Mouse (Mus musculus): Measurements from ENCODE around the gene Nr1h2.

The Nr1h2 gene

DNA sequence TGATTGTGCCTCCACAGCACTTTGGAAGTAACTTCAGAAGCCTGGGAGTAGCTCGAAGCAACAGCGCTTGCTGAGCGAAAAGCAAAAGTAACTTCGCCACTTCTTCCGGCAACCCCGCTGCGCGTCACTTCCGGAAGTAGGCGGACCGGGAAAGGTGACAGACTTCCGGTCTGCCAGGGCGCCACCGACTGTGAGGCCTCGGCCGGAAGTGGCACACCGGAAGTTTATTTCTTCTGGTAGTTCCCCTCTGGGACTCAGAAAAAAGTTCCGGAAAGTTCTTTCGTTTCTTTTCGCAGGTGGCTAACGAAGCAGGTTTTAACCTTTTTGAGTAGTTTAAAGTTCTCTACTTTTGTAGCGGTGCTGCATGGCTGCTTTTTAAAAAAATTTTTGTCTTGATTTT is at the start of gene Nr1h2:
Gene Nr1h2, minus strand, starts transcription at position 126 of the 400 bp plus-strand sequence.
- DNase-seq (ENCODE audit: low read depth in 2 of 2, low spot score in 2 of 2) = peak; percentile 95 to 96

DNA sequence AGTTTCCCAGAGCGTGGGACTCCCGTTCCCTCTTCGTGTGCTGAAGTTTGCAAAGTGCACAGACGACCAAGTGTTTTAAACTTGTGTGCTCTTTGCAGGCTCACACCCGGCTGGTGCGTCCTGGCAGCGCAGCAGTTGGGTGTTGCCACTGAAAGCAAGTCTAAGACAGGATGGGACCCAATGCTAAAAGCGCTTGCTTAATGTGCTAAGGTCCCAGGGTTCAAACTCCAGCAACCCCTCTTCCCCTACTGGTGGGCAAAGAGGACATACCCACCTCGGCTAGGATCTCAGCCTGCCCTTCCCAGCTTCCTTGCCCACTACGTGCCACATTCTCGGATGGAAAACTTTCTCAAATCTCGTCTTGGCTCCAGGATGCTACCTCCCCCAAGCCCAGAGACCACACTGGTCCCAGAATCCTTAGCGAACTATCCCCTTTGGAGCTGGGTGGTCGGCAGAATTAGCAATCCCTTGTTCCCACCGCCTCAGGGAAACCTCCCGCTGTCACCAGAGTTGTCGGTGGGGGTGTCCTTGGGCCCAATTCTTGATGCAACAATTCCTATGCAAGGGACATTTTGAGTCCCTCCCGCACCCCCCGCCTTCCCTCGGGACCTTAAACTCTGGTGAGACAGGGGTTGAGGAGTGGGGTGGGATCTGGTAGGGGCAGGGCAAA is 49.6 kb upstream of the Nr1h2 start:
- DNase-seq (ENCODE audit: low read depth in 2 of 2, low spot score in 2 of 2) = no peak

DNA sequence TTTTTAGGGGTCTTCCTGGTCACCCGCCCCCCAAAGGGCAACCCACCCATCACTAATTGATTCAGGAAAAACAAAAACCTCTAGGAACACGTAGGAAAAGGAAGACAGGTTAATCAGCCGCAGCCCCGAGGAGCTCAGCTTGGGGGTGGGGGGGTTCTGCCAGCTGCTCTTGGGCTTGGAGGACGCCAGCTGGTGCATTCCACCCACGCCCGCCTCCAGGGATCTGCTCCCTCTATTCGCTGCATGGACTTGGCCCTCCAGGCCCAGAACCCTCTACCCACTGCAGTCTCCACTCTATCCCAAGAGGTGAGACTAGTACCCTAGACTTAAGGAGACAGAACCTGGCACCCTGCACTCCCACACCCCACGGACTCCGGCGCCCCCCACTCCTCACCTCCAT is 48.7 kb upstream of the Nr1h2 start:
- no peak for DNase-seq (ENCODE audit: low read depth in 2 of 2, low spot score in 2 of 2)

DNA sequence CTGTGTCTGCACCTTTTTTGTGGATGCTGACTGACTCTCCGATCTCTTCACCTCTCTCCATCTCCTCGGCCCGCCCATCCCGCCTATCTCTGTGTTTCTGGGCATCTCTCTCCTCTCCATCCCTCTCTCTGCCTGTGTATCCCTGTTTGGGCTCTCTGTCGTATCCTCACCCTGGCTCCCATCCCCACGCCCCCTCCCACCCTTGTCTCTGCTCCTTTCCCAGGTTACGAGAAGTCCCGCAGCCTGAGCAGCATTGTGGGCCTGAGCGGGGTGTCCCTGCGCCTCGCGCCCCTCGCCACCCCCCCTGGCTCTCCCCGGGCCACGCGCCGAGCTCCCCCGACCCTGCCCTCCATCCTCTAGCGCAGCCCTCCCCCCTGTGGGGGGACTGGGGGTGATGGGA is 47.9 kb upstream of the Nr1h2 start:
- DNase-seq (ENCODE audit: low read depth in 2 of 2, low spot score in 2 of 2) = no peak

DNA sequence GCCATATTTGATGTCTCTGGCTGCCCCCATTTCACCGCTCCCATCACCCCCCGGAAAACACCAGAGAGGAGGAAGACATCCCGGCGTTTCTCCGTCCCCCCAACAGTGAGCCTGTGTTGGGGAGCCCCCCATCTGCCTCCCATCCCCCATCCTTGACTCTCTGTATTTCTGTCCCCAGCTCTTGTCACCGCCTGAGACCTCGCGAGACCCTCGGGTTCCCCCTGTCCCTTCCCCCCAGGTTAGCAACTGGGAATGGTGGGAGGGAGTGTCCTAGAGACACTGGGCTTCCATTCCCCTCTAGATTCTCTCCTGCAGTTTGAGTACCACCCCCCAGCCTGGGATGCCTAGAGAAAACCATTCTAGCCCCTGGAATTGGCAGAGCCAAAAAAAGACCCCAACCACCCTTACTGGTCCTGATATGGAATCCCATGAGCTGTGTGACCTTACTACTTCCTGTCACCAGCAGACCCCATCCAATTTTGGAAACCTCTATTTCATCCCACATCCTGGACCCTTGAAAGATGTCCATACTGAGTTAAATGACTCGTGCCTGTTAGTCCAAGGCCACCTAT is 47.0 kb upstream of the Nr1h2 start:
- DNase-seq (ENCODE audit: low read depth in 2 of 2, low spot score in 2 of 2) = no peak

DNA sequence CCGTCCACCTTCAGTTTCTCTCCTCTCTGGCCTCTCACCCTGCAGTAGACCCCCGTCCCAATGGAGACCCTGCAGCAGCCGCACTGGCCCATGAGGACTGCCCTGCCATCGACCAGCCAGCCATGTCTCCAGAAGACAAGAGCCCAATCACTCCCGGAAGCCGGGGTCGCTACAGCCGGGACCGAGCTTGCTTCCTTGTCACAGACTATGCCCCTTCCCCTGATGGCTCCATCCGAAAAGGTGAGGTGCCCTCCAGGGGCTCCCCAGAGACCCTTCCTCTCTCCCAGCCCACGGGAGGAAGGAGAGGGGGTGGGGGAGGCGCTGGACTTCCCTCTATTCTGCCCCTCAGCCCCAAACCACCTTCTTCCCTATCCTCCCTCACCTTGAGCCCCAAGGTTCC is 44.6 kb upstream of the Nr1h2 start:
- no peak for DNase-seq (ENCODE audit: low read depth in 2 of 2, low spot score in 2 of 2)

DNA sequence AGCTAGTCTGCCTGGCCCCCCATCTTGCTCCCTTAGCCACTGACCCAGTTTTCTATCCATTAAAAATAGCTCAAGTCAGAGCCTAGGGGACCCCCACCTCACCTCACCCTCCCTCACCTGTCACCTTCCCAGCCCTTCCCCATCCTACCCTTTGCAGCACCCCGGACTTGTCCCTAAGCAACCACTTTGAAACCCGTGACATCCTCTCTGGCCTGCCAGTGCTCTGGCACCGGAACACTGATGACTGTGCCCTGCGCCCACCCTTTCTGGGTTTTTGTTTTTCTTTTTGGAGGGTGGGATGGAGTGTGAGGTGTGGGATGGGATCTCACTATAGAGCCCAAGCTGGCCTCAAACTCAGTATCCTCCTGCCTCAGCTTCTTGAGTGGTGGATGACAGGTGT is 43.9 kb upstream of the Nr1h2 start:
- no peak for DNase-seq (ENCODE audit: low read depth in 2 of 2, low spot score in 2 of 2)

DNA sequence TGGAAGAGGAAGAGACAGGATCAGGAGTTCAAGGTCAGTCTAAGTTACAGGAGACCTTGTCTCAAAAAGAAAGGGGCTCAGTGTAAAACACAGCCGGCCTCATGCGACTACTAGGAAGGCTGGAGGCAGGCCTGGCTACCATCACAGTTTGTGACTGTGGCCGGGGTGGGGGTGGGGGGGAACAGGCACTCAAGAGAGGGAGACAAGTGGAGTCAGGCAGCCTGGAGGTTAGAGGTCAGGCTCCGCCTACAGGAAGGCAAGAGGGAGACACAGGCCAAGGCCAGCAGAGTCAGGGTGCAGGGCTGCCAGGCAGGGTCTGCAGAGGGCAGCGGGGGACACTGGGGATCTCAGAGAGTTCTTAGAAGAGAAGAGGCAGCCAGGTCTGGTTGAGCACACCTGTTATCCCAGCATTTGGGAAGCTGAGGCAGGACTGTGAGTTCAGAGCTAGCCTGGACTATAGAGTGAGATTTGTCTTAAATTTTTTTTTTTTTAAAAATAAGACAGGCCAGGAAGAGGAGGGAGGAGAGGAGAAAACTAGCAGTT is 43.3 kb upstream of the Nr1h2 start:
- DNase-seq (ENCODE audit: low read depth in 2 of 2, low spot score in 2 of 2) = no peak

DNA sequence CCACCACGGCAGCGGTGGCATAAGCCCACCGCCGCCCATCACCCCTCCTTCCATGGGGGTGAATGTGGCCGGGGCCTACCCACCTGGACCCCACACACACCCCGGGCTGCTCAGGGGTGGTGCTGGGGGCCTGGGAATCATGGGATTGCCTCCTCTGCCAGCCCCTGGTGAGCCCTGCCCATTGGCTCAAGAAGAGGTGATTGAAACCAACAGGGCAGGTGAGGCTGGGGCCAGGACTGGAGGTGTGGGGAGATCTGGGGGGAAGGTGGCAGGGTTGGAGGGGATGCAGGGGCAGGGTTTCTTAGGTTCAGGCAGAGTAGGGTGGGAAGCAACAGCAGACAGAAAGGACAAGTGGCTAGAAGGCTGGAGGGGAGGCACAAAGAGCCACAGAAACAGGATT is 42.3 kb upstream of the Nr1h2 start:
- DNase-seq (ENCODE audit: low read depth in 2 of 2, low spot score in 2 of 2) = no peak

DNA sequence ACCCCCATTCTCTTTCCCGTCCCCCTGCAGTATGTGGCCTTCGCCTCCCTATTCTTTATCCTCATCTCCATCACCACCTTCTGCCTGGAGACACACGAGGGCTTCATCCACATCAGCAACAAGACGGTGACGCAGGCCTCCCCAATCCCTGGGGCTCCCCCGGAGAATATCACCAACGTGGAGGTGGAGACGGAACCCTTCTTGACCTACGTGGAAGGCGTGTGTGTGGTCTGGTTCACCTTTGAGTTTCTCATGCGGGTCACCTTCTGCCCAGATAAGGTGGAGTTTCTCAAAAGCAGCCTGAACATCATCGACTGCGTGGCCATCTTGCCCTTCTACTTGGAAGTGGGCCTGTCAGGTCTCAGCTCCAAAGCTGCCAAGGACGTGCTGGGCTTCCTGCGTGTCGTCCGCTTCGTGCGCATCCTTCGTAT is 41.4 kb upstream of the Nr1h2 start:
- no peak for DNase-seq (ENCODE audit: low read depth in 2 of 2, low spot score in 2 of 2)

DNA sequence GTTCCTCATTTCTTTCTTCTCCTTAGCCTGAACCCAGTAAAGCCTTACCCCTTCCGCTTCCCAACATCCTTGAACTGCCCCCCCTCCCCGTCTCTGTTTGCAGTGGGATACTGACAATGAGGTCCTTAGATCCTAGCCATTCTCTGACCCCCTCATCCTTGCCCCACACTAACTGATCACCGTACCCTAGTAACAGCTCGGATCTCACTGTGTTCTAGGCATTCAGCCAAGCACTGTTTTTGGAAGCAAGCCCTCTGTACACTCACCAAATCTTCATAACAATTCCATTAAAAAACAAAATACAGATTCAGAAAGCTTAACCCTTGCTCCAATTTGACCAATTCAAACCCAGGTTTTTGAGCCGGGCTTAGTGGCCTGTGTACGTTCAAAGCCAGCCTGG is 40.5 kb upstream of the Nr1h2 start:
- no peak for DNase-seq (ENCODE audit: low read depth in 2 of 2, low spot score in 2 of 2)

DNA sequence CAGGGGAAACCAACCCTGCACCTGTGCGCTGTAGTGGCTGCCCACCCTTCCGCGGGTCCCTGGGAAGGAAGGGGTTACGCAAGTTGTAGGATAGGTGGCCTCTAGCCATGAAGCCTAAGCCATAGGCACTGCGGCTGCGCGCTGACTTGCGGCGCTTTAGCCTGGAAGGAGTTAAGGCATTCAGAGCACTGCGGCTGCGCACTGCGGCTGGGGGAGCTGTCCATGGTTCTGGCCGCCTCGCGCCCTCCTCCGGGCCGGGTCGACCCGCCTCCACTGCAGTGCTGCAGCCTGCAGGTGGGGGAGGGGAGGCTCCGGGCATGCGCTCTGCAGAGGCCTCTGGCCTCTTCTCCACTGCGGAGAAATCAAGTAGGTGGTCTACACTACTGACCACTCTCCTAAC is 40.0 kb upstream of the Nr1h2 start:
- DNase-seq (ENCODE audit: low read depth in 2 of 2, low spot score in 2 of 2) = peak in 1 of 2 experiments; percentile 19

DNA sequence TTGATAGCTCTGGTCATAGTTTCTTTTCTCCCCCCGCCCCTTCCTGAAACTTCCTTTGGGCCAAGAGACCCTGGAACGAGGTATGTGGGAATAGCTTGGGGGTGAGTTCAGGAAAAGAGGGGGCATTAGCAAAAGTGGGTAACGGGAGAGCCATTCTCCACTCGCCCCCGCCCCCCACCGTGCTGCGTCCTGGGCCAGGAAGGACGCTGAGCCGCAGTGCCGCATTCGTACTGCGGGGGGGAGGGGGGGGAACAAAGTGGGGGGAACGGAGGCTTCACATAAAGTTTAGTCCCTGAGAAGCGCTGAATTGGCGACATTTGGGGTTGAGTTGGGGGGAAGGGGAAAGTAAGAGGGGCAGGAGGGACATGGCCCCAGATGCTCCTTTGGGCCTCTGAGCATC is 39.3 kb upstream of the Nr1h2 start:
- no peak for DNase-seq (ENCODE audit: low read depth in 2 of 2, low spot score in 2 of 2)

DNA sequence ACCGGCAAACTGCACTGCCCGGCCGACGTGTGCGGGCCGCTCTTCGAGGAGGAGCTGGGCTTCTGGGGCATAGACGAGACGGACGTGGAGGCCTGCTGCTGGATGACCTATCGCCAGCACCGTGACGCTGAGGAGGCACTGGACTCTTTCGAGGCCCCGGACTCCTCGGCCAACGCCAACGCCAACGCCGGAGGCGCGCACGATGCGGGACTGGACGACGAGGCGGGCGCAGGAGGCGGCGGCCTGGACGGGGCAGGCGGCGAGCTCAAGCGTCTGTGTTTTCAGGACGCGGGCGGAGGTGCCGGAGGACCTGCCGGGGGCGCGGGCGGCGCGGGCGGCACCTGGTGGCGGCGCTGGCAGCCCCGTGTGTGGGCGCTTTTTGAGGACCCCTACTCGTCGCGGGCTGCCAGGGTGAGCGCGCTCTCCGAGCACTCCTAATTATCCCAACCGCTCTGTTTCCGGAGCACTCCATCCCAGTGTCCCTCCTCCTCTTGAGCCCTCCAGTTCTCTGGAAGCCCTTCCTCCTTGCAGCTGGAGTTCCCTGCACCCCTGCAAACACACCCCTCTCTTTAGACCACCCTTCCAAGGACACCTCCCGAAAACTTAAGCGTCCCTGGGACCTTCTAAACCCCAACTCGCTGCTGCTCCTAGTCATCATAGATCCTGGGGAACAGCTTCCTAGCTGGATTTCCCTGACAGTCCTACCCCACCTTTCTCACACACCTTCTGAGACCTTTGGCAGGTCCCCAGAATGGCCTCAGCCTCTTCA is 37.8 kb upstream of the Nr1h2 start:
- DNase-seq (ENCODE audit: low read depth in 2 of 2, low spot score in 2 of 2) = no peak

DNA sequence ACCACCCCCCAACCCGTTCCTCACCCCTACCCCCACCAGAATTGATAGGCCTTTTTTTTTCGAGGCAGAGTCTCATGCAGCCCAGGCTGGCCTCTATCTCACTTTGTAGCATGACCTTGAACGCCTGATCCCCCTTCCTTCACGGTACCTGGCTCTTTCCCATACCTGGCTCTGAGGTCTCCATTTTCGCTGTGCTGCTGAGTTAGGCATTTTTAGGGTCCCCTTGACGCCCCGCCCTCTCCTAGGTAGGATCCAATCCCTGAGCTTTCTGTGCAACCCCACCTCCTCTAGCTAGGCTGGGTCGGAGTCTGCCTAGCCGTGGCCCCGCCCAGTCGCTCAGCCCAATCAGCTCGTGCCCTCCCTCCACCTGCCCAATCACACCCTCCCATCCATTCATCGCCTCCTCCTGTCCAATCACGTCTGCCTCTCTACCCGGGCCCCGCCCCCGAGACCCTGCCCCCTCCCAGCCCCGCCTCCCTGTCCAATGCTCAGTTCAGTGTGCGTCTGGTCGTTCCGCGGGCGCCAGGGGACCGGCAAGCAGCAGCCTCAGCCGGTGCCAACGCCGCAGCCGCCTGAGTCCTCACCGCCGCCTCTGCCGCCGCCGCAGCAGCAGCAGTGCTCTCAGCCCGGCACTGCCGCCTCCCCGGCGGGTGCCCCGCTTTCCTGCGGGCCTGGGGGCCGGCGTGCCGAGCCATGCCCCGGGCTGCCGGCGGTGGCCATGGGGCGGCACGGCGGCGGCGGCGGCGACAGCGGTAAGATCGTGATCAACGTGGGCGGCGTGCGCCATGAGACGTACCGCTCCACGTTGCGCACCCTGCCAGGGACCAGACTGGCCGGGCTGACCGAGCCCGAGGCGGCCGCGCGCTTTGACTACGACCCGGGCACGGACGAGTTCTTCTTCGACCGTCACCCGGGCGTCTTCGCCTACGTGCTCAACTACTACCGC is 36.9 kb upstream of the Nr1h2 start, which contains the start of gene Kcnc3:
Gene Kcnc3, plus strand, starts transcription at position 263 of the 946 bp plus-strand sequence.
- peak; percentile 7 to 12 for DNase-seq (ENCODE audit: low read depth in 2 of 2, low spot score in 2 of 2)

DNA sequence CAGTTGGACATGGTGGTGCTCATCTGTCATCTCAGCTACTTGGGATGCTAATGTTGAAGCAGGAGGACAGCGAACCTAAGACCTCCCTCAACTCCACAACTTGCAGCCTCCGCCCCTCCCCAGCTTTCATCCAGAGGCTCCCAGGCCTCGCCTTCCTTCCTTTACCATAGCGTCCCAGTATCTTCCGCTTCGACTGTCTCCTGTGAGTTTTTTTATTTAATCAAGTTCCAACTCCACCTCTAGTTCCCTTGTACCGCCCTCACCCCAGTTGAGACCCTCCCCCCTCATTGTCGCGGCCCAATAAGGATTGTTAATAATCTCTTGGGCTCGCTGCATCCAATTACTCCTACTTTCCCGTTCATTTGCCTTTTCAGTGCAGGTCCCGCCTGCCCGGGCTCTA is 36.2 kb upstream of the Nr1h2 start:
- no peak for DNase-seq (ENCODE audit: low read depth in 2 of 2, low spot score in 2 of 2)

DNA sequence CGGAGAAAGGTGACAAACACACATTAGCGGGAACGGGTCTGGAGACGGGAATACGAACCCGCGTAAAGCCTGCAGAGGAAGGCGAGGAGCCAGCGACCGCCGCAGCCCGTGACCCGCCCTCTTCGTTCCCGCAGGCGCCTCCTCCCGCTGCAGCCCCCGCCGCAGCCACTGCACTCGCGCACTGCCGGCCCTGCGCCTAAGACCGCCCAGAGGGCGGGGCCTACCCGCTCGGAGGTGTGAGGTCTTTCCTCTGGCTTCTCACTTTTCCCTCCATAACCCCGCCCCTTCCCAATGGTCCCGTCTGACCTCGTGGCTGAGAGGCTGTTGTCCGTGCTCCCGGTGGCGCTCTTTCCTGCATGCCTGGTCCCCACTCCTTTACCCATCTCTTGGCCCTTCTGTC is 35.4 kb upstream of the Nr1h2 start:
- DNase-seq (ENCODE audit: low read depth in 2 of 2, low spot score in 2 of 2) = peak in 1 of 2 experiments; percentile 14

DNA sequence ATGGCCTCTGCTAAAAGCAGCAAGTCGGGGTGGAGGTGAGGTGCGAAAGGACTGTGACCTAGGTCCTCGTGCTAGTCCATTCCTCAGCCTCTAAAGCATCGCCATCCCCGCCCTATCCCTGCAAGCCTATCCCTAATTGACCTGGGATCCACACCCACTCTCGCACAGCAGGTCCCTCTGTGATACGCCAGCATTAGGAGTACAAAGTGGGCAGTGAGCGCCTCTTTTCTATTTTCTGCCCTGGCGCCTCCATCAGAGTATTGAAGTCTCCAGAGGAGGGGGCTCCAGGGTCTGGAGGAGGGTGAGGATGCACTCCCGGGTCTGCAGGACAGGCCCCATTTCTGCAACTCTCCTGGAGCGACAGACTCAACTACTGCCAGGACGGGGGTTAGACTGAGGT is 34.6 kb upstream of the Nr1h2 start:
- DNase-seq (ENCODE audit: low read depth in 2 of 2, low spot score in 2 of 2) = no peak

DNA sequence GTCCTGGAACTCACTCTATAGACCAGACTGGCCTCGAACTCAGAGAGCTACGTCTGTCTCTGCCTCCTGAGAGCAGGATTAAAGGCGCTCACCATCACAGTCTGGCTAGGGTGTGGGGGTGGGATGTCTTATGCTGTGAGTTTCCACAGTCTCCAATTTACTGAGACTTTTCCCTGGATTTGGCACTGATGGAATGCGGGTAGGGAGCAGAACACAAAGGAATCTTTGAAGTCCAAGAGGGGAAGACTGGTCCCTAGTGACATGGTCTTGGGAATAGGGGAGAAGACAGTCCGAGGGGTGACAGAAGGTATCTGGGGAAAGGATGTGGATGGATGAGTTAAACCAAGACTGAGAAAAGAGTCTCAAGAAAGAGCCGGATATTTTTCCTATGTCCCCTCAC is 33.9 kb upstream of the Nr1h2 start:
- DNase-seq (ENCODE audit: low read depth in 2 of 2, low spot score in 2 of 2) = no peak

DNA sequence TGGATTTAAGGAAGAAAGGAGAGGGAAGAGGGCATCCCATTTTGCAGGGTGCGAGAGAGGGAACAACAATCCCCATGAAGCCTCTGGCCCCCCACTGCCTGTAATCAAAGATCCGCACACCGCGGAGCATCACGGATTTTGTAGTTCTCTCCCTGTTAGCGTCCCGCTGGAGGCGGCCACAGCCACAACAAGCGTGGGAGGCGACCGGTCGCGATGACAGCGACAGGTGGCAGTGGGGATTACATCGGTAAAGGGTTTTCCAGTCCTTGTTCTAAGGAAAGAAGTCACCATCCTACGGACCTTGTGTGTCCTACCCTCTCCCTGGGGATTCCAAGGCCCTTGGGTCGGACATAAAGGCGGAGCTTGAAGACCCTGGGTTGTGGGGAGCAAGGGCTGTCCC is 33.2 kb upstream of the Nr1h2 start:
- no peak for DNase-seq (ENCODE audit: low read depth in 2 of 2, low spot score in 2 of 2)

DNA sequence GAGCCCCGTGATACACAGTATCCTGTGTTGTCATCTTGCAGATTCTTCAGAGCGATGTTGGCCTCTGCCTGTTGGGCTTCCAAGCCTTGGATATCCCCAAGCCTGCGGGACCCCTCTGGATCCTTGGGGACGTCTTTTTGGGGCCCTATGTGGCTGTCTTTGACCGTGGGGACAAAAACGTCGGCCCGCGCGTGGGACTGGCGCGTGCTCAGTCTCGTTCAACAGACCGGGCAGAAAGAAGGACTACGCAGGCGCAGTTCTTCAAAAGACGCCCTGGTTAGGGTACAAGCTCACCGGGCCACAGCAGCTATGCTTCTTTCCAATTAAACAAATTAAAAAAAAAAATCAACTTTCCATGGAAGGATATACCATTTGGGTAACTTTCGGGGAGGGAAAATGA is 32.8 kb upstream of the Nr1h2 start:
- DNase-seq (ENCODE audit: low read depth in 2 of 2, low spot score in 2 of 2) = no peak

Data from CD8-positive naive resting alpha-beta T cell, adult 2 months (primary cell).